Mouse (Mus musculus) myocyte (in vitro differentiated cells): ENCODE data around the gene Cacna1a. TPM values are rescaled to one million over a fixed set of nuclear protein-coding genes. Genes with fewer than 3 reads are reported as not detected.
A peak's percentile ranks its signal among the peaks of the same experiment; 100 is the strongest.
"Not testable (repeated sequence)": the region's sequence is repeated elsewhere in the genome, so short reads cannot be mapped to it uniquely, and the experiment has no call there.

Experiments
- H3K27me3 ChIP-seq: one replicate; pipeline ENCODE4 v1.6.1; 2011; ENCODE audit not compliant: control insufficient read depth, insufficient read depth, insufficient read length
- H3K36me3 ChIP-seq: one replicate; pipeline ENCODE4 v1.6.1; 2011; ENCODE audit not compliant: control insufficient read depth, insufficient read depth
- H3K4me2 ChIP-seq: one replicate; pipeline ENCODE4 v1.6.1; 2011; ENCODE audit warnings: low read depth, control low read depth
- H3K4me3 ChIP-seq: one replicate; pipeline ENCODE4 v1.5.1; 2011; ENCODE audit warnings: mild to moderate bottlenecking, control low read depth, moderate library complexity
- H3K79me2 ChIP-seq: one replicate; pipeline ENCODE4 v1.6.1; 2011; ENCODE audit not compliant: control insufficient read depth, insufficient read depth
- H3ac ChIP-seq: one replicate; pipeline ENCODE4 v1.6.1; 2011; ENCODE audit not compliant: control insufficient read depth, insufficient read length
- CEBPB ChIP-seq: IDR thresholded peaks from 2 replicates; pipeline ENCODE4 v1.6.1; 2011; ENCODE audit warnings: mild to moderate bottlenecking, moderate library complexity; ENCODE audit not compliant: poor library complexity, insufficient read depth, severe bottlenecking
- E2F4 ChIP-seq: IDR thresholded peaks from one replicate; pipeline ENCODE4 v1.6.1; 2011; ENCODE audit warnings: mild to moderate bottlenecking, control low read depth, moderate library complexity; ENCODE audit not compliant: insufficient read depth
- MAX ChIP-seq: IDR thresholded peaks from one replicate; pipeline ENCODE4 v1.6.1; 2011; ENCODE audit warnings: low read depth, mild to moderate bottlenecking, control low read depth
- MYOD1 ChIP-seq, 3 experiments: IDR thresholded peaks; one replicate each; pipeline ENCODE4 v1.6.1; 2011; ENCODE audit warnings: control low read depth in 2 of 3, low read depth in 2 of 3, mild to moderate bottlenecking in 2 of 3, moderate library complexity in 1 of 3; ENCODE audit not compliant: insufficient read length in 2 of 3, control insufficient read depth in 1 of 3
- MYOG ChIP-seq, 3 experiments: IDR thresholded peaks; one replicate each; pipeline ENCODE4 v1.6.1; 2011; ENCODE audit warnings: control low read depth in 2 of 3, low read depth in 2 of 3, mild to moderate bottlenecking in 2 of 3; ENCODE audit not compliant: insufficient read length in 2 of 3, control insufficient read depth in 1 of 3, insufficient read depth in 1 of 3
- POLR2A ChIP-seq: IDR thresholded peaks from one replicate; pipeline ENCODE4 v1.6.1; 2011; ENCODE audit warnings: low read depth, mild to moderate bottlenecking, control low read depth, moderate library complexity; ENCODE audit not compliant: insufficient read length
- POLR2AphosphoS2 ChIP-seq: IDR thresholded peaks from one replicate; pipeline ENCODE4 v1.6.1; 2011; ENCODE audit warnings: low read depth, control low read depth; ENCODE audit not compliant: insufficient read length
- REST ChIP-seq: IDR thresholded peaks from one replicate; pipeline ENCODE4 v1.6.1; 2011; ENCODE audit warnings: mild to moderate bottlenecking, control low read depth, moderate library complexity; ENCODE audit not compliant: insufficient read depth, insufficient read length
- SRF ChIP-seq: IDR thresholded peaks from one replicate; pipeline ENCODE4 v1.6.1; 2011; ENCODE audit warnings: low read depth; ENCODE audit not compliant: control insufficient read depth, insufficient read length
- TCF12 ChIP-seq: IDR thresholded peaks from one replicate; pipeline ENCODE4 v1.6.1; 2011; ENCODE audit warnings: mild to moderate bottlenecking, control low read depth; ENCODE audit not compliant: poor library complexity, insufficient read depth, severe bottlenecking
- TCF3 ChIP-seq: IDR thresholded peaks from one replicate; pipeline ENCODE4 v1.6.1; 2011; ENCODE audit warnings: low read depth, control low read depth; ENCODE audit not compliant: insufficient read length
- USF1 ChIP-seq: IDR thresholded peaks from one replicate; pipeline ENCODE4 v1.6.1; 2011; ENCODE audit warnings: low read depth, mild to moderate bottlenecking, control low read depth, moderate library complexity
- polyA plus RNA-seq: library from polyadenylated mRNA; unstranded; fragments of >200 nt; fragmentation: generic; extraction: Trizol; gene quantifications from one replicate; pipeline ENCODE4 v1.2.1, GENCODE M21; 2012; ENCODE audit warnings: missing spikeins

The Cacna1a gene
- polyA plus RNA-seq, 1 experiment, result 1.8 TPM

- H3K79me2 ChIP-seq, result peaks cover 20% of the 10 kb centered on the region
Measured at GRCm38 (mm10) chr8:84665385-84665893, 277.2 kb downstream of the Cacna1a start.

GRCm38 (mm10) chr8:84668081-84668480 lies 279.8 kb downstream of the Cacna1a start:
- H3ac ChIP-seq, result no peak overlapping the region
- H3K79me2 ChIP-seq, result no peaks in the 10 kb centered on the region
- no peak overlapping the region for H3K4me2 ChIP-seq
- no peaks in the 10 kb centered on the region for H3K27me3 ChIP-seq
- no peaks in the 10 kb centered on the region for H3K36me3 ChIP-seq
- TF ChIP-seq POLR2AphosphoS2 (peak; percentile 20), MYOD1 (IDR thresholded peaks at IDR 0.05; ENCODE audit: control insufficient read depth in 1 of 3, insufficient read length in 2 of 3, low read depth in 2 of 3) (no peak)
- no peak overlapping the region for H3K4me3 ChIP-seq

More at GRCm38 (mm10) chr8:84665385-84665893, 277.2 kb downstream of the Cacna1a start:
- peak overlapping the region; percentile 86 for H3K4me2 ChIP-seq
- no peaks in the 10 kb centered on the region for H3K36me3 ChIP-seq
- H3K27me3 ChIP-seq, result no peaks in the 10 kb centered on the region
- TF ChIP-seq E2F4, result no peak
- TF ChIP-seq REST, result no peak
- TF ChIP-seq MYOG (IDR thresholded peaks at IDR 0.05; ENCODE audit: control insufficient read depth in 1 of 3, insufficient read depth in 1 of 3, insufficient read length in 2 of 3, low read depth in 2 of 3), result no peak
- no peak for TF ChIP-seq USF1
- no peak for TF ChIP-seq MYOD1 (IDR thresholded peaks at IDR 0.05; ENCODE audit: control insufficient read depth in 1 of 3, insufficient read length in 2 of 3, low read depth in 2 of 3)
- no peak for TF ChIP-seq MAX
- no peak for TF ChIP-seq SRF
- no peak for TF ChIP-seq POLR2A
- no peak for TF ChIP-seq POLR2AphosphoS2
- peak overlapping the region; percentile 99 for H3K4me3 ChIP-seq
- H3ac ChIP-seq, result peak overlapping the region; percentile 22

DNA sequence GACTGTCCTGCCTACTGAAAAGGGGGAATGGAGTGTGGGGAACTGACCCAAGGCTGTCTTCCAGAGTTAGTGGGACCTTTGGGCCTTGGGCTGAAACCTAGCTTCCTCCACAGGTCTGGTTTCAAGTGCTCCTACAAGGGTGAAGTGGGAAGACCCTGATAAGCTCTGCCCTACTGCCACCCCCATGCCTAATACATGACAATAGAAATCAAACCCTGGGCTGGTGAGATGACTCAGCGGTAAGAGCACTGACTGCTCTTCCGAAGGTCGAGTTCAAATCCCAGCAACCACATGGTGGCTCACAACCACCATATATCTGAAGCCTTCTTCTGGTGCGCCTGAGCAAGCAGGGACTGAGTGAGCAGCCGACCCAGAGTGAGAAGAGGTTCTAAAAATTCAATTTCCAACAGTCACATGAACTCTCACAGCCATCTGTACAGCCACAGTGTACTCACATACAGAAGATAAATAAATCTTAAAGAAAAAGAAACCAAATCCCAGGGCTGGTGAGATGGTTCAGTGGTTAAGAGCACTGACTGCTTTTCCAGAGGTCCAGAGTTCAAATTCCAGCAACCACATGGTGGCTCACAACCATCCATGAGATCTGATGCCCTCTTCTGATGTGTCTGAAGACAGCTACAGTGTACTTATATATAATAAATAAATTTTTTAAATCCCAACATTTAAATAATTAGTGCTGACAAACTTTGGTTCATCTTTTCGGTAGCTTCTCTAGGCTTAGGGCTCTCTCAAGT lies 280.7 kb downstream of the Cacna1a start:
- TF ChIP-seq POLR2AphosphoS2, result no peak
- TF ChIP-seq E2F4, result no peak
- TF ChIP-seq MYOD1 (IDR thresholded peaks at IDR 0.05; ENCODE audit: control insufficient read depth in 1 of 3, insufficient read length in 2 of 3, low read depth in 2 of 3), result no peak
- no peak for TF ChIP-seq USF1
- TF ChIP-seq TCF12, result no peak
- no peak for TF ChIP-seq MYOG (IDR thresholded peaks at IDR 0.05; ENCODE audit: control insufficient read depth in 1 of 3, insufficient read depth in 1 of 3, insufficient read length in 2 of 3, low read depth in 2 of 3)
- TF ChIP-seq SRF, result no peak
- TF ChIP-seq REST, result no peak
- TF ChIP-seq MAX, result no peak
- TF ChIP-seq CEBPB, result no peak
- no peak for TF ChIP-seq POLR2A
- TF ChIP-seq TCF3, result no peak
- H3ac ChIP-seq, result no peak overlapping the region
- no peaks in the 10 kb centered on the region for H3K79me2 ChIP-seq
- no peak overlapping the region for H3K4me3 ChIP-seq
- no peaks in the 10 kb centered on the region for H3K27me3 ChIP-seq
- no peaks in the 10 kb centered on the region for H3K36me3 ChIP-seq
- H3K4me2 ChIP-seq, result no peak overlapping the region

DNA sequence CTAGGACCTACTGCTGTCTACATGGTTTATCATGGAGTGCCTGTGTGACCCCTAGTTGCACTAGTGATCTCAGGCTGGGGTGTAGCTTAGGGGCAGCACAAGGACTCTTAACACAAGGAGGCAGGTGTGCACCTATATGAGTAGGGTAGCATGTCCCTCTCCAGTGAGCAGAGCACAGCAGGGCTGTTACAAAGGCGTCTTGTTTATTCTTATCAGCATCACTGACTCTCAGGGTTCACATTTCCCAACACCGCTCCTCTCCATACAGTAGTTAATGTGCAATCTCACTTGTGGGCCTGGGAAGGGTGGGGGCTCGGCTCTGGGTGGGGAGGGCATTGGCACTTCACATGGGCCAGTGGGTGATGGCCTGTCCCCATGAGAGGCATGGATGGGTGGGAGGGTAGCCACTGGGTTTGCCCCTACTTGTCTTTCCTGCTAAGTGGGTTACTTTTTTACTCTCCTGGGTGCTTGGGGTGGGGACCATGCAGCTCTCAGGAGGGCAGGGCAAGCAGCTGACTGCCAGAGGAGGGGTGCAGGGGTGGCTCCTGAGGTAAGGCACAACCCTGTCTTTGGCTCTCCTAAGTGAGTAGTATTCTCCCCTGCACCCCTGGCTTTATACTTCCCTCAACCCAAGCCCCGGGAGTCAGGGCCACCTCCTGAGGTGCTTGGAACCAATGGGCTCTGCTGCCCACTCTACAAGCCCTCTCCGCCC lies 282.2 kb downstream of the Cacna1a start:
- not testable (repeated sequence) for H3K79me2 ChIP-seq, H3ac ChIP-seq, H3K27me3 ChIP-seq, H3K4me2 ChIP-seq, H3K36me3 ChIP-seq, H3K4me3 ChIP-seq

DNA sequence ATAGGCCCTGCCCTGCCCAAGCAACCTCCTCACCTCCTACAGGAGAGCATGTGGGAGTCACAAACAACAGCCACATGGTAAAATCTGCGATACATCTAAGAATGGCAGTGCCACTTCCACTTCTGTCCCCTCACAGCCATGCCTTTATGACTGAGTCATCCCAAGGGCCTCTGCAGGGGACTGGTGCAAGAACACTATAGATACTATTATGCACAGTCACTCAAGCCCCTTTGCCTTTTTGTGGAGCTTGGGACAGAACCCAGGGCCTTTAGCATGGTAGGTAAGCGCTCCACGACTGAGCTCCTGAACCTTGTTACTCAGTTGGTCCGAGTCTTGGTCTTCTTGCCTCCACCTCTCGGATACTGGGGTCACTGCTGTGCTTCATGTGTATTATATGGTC lies 289.1 kb downstream of the Cacna1a start:
- Histone ChIP-seq H3K27me3 (no peaks in the 10 kb centered on the region), H3ac (no peak overlapping the region), H3K79me2 (peaks cover 52% of the 10 kb centered on the region), H3K4me3 (no peak overlapping the region), H3K4me2 (no peak overlapping the region), H3K36me3 (peaks cover 14% of the 10 kb centered on the region)
- TF ChIP-seq POLR2A, result no peak
- no peak for TF ChIP-seq REST
- no peak for TF ChIP-seq MYOD1 (IDR thresholded peaks at IDR 0.05; ENCODE audit: control insufficient read depth in 1 of 3, insufficient read length in 2 of 3, low read depth in 2 of 3)
- no peak for TF ChIP-seq MYOG (IDR thresholded peaks at IDR 0.05; ENCODE audit: control insufficient read depth in 1 of 3, insufficient read depth in 1 of 3, insufficient read length in 2 of 3, low read depth in 2 of 3)
- no peak for TF ChIP-seq CEBPB
